Mouse (Mus musculus) liver, postnatal 0 days (tissue): Measurements from ENCODE around the gene Bglap. TPM values are rescaled to one million over a fixed set of nuclear protein-coding genes. Genes with fewer than 3 reads are reported as not detected.
A peak's percentile ranks its signal among the peaks of the same experiment; 100 is the strongest.

Experiments used
- ATAC-seq: fragments of 200-750 bp; cut with Nextera tagmentation; 2 replicates; pipeline ENCODE4 v1.8.0; 2017; ENCODE audit warnings: mild to moderate bottlenecking, moderate library complexity
- DNase-seq: peaks from one replicate; pipeline ENCODE4 v3.0.0-alpha.2; 2016
- H3K27ac ChIP-seq: fragments of 300-500 bp; sonication (generic); 2 replicates; pipeline ENCODE4 v1.5.1; 2014; ENCODE audit warnings: antibody characterized with exemption, moderate library complexity, mild to moderate bottlenecking, low read depth
- H3K27me3 ChIP-seq: fragments of 300-500 bp; sonication (generic); 2 replicates; pipeline ENCODE4 v1.6.1; 2014; ENCODE audit warnings: low read length, control low read depth, mixed read lengths; ENCODE audit not compliant: insufficient read depth
- H3K36me3 ChIP-seq: fragments of 300-500 bp; sonication (generic); replicated peaks from 2 replicates; pipeline ENCODE4 v1.6.1; 2014; ENCODE audit warnings: mild to moderate bottlenecking, control low read depth, low read length, moderate library complexity, mixed read lengths; ENCODE audit not compliant: insufficient read depth
- H3K4me1 ChIP-seq: fragments of 300-500 bp; sonication (generic); 2 replicates; pipeline ENCODE4 v1.6.1; 2014; ENCODE audit warnings: antibody characterized with exemption, mild to moderate bottlenecking, control low read depth; ENCODE audit not compliant: insufficient read depth
- H3K4me2 ChIP-seq: fragments of 300-500 bp; sonication (generic); 2 replicates; pipeline ENCODE4 v1.6.1; 2014; ENCODE audit warnings: low read depth, mild to moderate bottlenecking, low read length, moderate library complexity, mixed read lengths
- H3K4me3 ChIP-seq: fragments of 300-500 bp; sonication (generic); 2 replicates; pipeline ENCODE4 v1.5.1; 2014; ENCODE audit warnings: low read depth, low read length
- H3K9ac ChIP-seq: fragments of 300-500 bp; sonication (generic); replicated peaks from 2 replicates; pipeline ENCODE4 v1.6.1; 2014; ENCODE audit warnings: mild to moderate bottlenecking, moderate library complexity
- H3K9me3 ChIP-seq: fragments of 300-500 bp; sonication (generic); 2 replicates; pipeline ENCODE4 v1.6.1; 2016; ENCODE audit warnings: mild to moderate bottlenecking, control low read depth, low read length, mixed read lengths
- CTCF ChIP-seq: sonication (generic); IDR thresholded peaks from 2 replicates; pipeline ENCODE4 v1.5.1; 2016; ENCODE audit warnings: antibody characterized with exemption, low read depth
- EP300 ChIP-seq: IDR thresholded peaks from 2 replicates; pipeline ENCODE4 v1.6.1; 2016; ENCODE audit warnings: antibody characterized with exemption, low read depth, mild to moderate bottlenecking
- WGBS: fragments of 180-500 bp; shearing (Covaris S2); extraction: QIAGEN DNeasy Blood & Tissue Kit; methylation state at CpG from one replicate; pipeline ENCODE4 v1.1.7; 2014; ENCODE audit not compliant: insufficient replicate concordance; 5-methylcytosine and 5-hydroxymethylcytosine counted together
- polyA plus RNA-seq: library from polyadenylated mRNA; unstranded; fragments of >200 nt; fragmentation: Nextera tagmentation; extraction: Ambion mirVana; gene quantifications from 2 replicates; pipeline ENCODE4 v1.2.1, GENCODE M21; 2015

Gene Bglap
- polyA plus RNA-seq, 1 experiment from 2014 or later: not detected

DNA sequence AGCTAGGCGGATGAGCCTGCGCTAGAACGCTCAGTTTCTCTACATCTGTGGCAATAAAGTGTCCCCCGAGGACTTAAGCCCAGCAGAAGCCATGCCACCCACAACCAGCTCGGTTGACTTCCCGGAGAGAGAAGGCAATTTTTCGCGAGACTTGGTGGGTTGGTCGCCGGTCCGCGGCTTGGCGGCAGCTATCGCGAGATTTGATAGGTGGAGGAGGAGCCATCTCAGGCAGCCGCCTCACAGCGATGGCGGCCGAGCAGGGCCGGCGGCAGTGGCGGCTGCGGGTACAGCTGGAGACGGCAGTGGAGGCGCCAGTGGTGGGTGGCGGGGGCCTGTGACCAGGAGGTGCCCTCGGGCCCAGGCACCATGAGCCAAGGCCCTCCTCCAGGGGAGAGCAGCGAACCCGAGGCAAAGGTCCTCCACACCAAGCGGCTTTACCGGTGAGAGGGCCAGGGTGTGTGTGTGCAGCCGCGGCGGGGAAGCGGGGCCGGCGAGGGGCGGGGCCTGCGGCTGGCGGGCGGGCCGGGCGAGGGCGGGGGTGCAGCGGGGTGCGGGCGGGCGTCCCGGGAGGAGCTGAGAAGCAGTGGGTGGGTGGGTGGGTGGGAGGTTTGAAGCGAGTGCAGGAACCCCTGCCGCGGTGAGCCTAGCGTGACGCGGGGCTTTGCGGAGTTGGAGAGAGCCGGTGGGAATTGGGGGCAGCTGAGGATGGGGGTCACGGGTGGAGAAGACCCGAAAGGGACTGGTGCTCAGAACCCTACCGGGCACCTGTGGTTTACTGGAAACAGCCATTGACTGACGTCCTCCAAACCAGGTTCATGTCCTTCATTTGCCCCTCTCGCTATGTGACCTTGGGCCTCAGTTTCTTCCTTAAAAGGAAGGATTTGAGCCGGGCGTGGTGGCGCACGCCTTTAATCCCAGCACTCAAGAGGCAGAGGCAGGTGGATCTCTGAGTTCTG is 47.9 kb downstream of the Bglap start, which contains the start of the genes Tmem79 and Smg5:
Gene Tmem79, minus strand, starts transcription at position 91 of the 956 bp plus-strand sequence.
Gene Smg5, plus strand, starts transcription at position 203 of the 956 bp plus-strand sequence.
- Histone ChIP-seq H3K27me3 (no peaks in the 10 kb centered on the region), H3K4me2 (peak within 1 kb of the TSS; percentile 78), H3K4me1 (peaks cover 37% of the 10 kb centered on the region), H3K9me3 (no peaks in the 10 kb centered on the region), H3K36me3 (peaks cover 4% of the 10 kb centered on the region; the same call in 1 of the 2 replicates), H3K27ac (peak within 1 kb of the TSS; percentile 98), H3K4me3 (peak within 1 kb of the TSS; percentile 92), H3K9ac (peak within 1 kb of the TSS; percentile 90)
- TF ChIP-seq EP300: peak; percentile 83
- TF ChIP-seq CTCF: no peak
- DNase-seq: peak; percentile 96
- peak; percentile 92 for ATAC-seq
- WGBS: 1% methylated on average over 48 of the region's 66 CpGs

DNA sequence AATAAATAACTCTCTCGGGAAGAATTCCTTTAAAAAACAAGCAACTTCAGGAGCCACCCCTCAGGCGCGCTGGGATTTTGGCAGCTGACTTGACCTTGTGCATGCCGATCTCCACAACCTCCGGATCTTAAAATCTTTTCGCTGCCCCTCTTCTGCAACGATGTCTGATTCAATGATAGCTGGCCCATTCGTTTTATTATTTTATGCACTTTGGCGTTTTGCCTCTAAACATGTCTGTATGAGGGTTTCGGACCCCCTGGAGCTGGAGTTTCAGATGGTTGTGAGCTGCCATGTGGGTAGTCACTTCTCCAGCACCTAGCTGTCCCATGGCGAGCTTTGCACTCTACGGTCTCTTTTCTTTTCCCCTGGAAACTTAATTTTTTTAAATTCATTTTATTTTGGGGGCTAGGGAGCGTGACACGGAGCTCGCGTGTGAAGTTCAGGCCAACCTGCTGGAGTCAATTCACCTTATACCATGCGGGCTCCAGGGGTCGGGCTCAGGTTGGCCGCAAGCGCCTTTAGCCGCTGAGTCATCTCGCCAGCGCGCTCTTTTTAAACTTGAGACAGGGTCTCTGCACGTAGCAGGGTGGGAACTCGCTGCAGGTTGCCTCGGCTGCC is 48.7 kb downstream of the Bglap start:
- H3K36me3 ChIP-seq: 0 out of 2 replicates have a peak, but pooled peaks cover under 1% of the 10 kb centered on the region
- peaks cover 37% of the 10 kb centered on the region for H3K4me1 ChIP-seq
- peak overlapping the region; percentile 92 for H3K4me3 ChIP-seq
- no peaks in the 10 kb centered on the region for H3K27me3 ChIP-seq
- TF ChIP-seq CTCF: no peak
- TF ChIP-seq EP300: no peak
- H3K4me2 ChIP-seq: peak overlapping the region; percentile 78
- no peaks in the 10 kb centered on the region for H3K9me3 ChIP-seq
- H3K9ac ChIP-seq: peak overlapping the region; percentile 90
- DNase-seq: no peak
- H3K27ac ChIP-seq: peak overlapping the region; percentile 98
- ATAC-seq: peak; percentile 42
- WGBS: under 1% methylated on average over 27 of the region's 27 CpGs

DNA sequence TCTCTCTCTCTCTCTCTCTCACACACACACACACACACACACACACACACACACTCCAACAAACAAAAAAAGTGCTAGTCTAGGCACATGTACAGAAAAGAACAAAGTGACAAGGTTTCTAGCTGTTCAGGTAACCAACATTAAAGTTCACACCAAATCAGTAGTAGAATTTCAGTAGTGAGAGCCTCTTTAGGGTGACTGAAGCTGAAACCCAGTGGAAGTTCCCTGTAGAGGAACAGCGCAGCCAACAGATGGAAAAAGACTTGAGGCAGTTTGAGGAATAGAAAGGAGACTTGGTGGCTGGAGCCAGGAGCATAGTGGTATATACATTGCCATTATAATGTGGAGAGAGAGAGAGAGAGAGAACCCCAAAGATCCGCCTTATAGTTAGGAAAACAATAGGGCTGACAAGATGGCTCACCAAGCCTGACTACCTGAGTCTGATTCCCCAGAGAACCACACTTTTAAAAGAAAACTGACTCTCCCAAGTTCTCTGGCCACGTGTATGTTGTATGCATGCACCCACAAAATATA is 49.3 kb downstream of the Bglap start:
- Histone ChIP-seq H3K9ac (peak overlapping the region; percentile 90), H3K9me3 (no peaks in the 10 kb centered on the region), H3K4me3 (peak overlapping the region; percentile 92), H3K4me2 (peak overlapping the region; percentile 78), H3K36me3 (no peaks in the 10 kb centered on the region), H3K27ac (peak overlapping the region; percentile 98), H3K4me1 (peaks cover 37% of the 10 kb centered on the region), H3K27me3 (no peaks in the 10 kb centered on the region)
- ATAC-seq: no peak
- 21% methylated on average over 3 of the region's 3 CpGs for WGBS
- TF ChIP-seq EP300: no peak
- no peak for TF ChIP-seq CTCF
- no peak for DNase-seq

DNA sequence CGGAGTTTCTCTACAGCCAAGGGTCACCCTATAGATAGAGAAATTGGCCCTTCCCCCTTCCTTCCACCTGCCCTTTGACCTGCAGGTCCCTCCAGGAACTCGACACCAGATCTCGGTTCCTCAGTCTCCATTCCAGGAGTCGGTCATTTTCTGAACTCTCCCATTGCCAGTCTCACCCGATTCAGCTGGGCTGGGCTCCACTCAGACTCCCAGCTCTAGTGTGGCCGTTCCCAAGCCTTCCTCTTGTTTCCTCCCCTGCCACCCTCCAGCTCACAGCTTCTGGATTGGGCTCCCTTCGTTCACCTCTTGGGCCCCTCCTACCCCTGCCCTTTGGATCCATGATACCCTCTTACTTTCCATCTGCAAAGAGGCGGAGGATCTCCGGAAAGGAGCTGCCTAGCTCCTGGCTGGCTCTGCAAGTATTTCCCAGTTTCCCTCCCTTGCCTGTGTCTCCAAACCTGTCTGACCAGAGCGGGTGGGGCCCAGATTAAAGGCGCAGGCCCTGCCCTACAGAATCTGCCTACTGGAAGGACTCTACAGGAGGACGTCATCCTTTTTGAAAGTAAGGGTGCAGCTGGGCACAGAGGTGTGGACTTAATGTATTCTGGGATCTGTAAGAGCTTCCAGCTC is 50.1 kb downstream of the Bglap start:
- Histone ChIP-seq H3K9me3 (no peaks in the 10 kb centered on the region), H3K4me1 (peaks cover 33% of the 10 kb centered on the region), H3K36me3 (peaks cover 4% of the 10 kb centered on the region; the same call in 1 of the 2 replicates), H3K9ac (peak overlapping the region; percentile 41), H3K4me2 (peak overlapping the region; percentile 78), H3K4me3 (0 out of 2 replicates have a peak overlapping the region, but pooled peaks have one; percentile 92), H3K27ac (peak overlapping the region; percentile 34; the same call in 1 of the 2 replicates), H3K27me3 (no peaks in the 10 kb centered on the region)
- TF ChIP-seq CTCF (no peak), EP300 (no peak)
- DNase-seq (no peak), ATAC-seq (no peak)
- 59% methylated on average over 12 of the region's 12 CpGs for WGBS

Other genes starting within 250 kb of the Bglap start
- gene Mef2d, start 242.1 kb downstream of the Bglap start, polyA plus RNA-seq: 5.7 and 6.4 TPM in 2 replicates
- gene Rhbg, start 129.8 kb downstream of the Bglap start, polyA plus RNA-seq: 6.5 and 7.0 TPM in 2 replicates
- 0.64 and 1.0 TPM in 2 replicates for gene Gm38392, start 97.3 kb downstream of the Bglap start, polyA plus RNA-seq
- 6.2 and 7.0 TPM in 2 replicates for gene Tsacc, start 87.5 kb downstream of the Bglap start, polyA plus RNA-seq
- gene Cct3, start 87.3 kb downstream of the Bglap start, polyA plus RNA-seq: 138 and 151 TPM in 2 replicates
- 111 and 114 TPM in 2 replicates for gene Glmp, start 59.4 kb downstream of the Bglap start, polyA plus RNA-seq
- gene Tmem79, start 48.3 kb downstream of the Bglap start, polyA plus RNA-seq: 1.4 TPM in 2 replicates
- gene Smg5, start 48.2 kb downstream of the Bglap start, polyA plus RNA-seq: 9.9 and 11.8 TPM in 2 replicates
- 1.7 and 2.0 TPM in 2 replicates for gene Paqr6, start 19.9 kb downstream of the Bglap start, polyA plus RNA-seq
- 0.43 and 0.62 TPM in 2 replicates for gene Bglap3, start 11.7 kb downstream of the Bglap start, polyA plus RNA-seq
- not detected in 2 replicates for gene Bglap2, start 5.8 kb downstream of the Bglap start, polyA plus RNA-seq
- 59.5 and 64.3 TPM in 2 replicates for gene Pmf1, start 25.9 kb upstream of the Bglap start, polyA plus RNA-seq
- gene Slc25a44, start 40.7 kb upstream of the Bglap start, polyA plus RNA-seq: 9.0 and 9.2 TPM in 2 replicates
- 27.3 and 30.0 TPM in 2 replicates for gene Sema4a, start 76.7 kb upstream of the Bglap start, polyA plus RNA-seq
- 68.4 and 73.4 TPM in 2 replicates for gene Lmna, start 125.5 kb upstream of the Bglap start, polyA plus RNA-seq
- gene Mex3a, start 147.9 kb upstream of the Bglap start, polyA plus RNA-seq: 0.37 and 0.51 TPM in 2 replicates
- gene Rab25, start 163.8 kb upstream of the Bglap start, polyA plus RNA-seq: 0.13 and 0.29 TPM in 2 replicates
- 104 and 106 TPM in 2 replicates for gene Lamtor2, start 168.6 kb upstream of the Bglap start, polyA plus RNA-seq
- gene Ubqln4, start 169.3 kb upstream of the Bglap start, polyA plus RNA-seq: 12.5 and 13.5 TPM in 2 replicates
- gene Ssr2, start 191.4 kb upstream of the Bglap start, polyA plus RNA-seq: 141 and 155 TPM in 2 replicates
- 13.7 and 13.8 TPM in 2 replicates for gene Arhgef2, start 221.5 kb upstream of the Bglap start, polyA plus RNA-seq